Mouse (Mus musculus) embryonic fibroblast, embryonic 13.5 days (primary cell): ENCODE results near the gene Pou2f3.

Source experiments
- CTCF ChIP-seq: IDR thresholded peaks from 2 replicates; pipeline ENCODE4 v1.5.1; 2011; ENCODE audit warnings: mild to moderate bottlenecking, control low read depth, low read length, moderate library complexity, borderline replicate concordance; ENCODE audit not compliant: insufficient read depth
- POLR2A ChIP-seq: IDR thresholded peaks from 2 replicates; pipeline ENCODE4 v1.6.1; 2011; ENCODE audit warnings: low read depth, mild to moderate bottlenecking, control low read depth, low read length, moderate library complexity

DNA sequence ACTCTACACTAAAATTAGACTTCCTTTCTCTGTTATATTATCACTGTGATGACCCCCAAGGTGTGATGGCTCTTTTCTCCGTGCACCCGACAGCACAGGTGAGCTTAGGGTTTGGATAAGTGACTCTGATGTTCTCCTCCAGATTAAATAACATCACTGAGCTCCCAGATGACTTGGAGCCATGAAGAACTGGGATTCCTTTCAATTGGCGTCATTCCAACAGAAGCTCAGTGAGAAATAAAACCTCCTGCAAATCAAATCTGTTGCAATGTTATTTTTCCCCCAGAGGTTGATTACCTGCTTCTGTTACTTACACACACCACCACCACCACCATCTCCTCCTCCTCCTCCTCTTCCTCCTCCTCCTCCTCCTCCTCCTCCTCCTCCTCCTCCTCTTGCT, 116.4 kb downstream of the Pou2f3 start:
- TF ChIP-seq CTCF (no peak), POLR2A (no peak)
